Mouse (Mus musculus): Measurements from ENCODE around the gene Hectd3. TPM values are rescaled to one million over a fixed set of nuclear protein-coding genes. Genes with fewer than 3 reads are reported as not detected.
A peak's percentile ranks its signal among the peaks of the same experiment; 100 is the strongest.

Gene Hectd3
- total RNA-seq, 2 experiments from 2014 or later, result 16.8 to 19.8 TPM

- no peak for DNase-seq
Measured at GRCm38 (mm10) chr4:117014901-117015415, 19.8 kb downstream of the Hectd3 start.

GRCm38 (mm10) chr4:117017738-117018137 lies 22.6 kb downstream of the Hectd3 start:
- no peak for DNase-seq

GRCm38 (mm10) chr4:117018327-117018726 lies 23.2 kb downstream of the Hectd3 start:
- no peak for DNase-seq

GRCm38 (mm10) chr4:117019206-117020134 lies 24.4 kb downstream of the Hectd3 start, which contains the start of gene Eif2b3:
Gene Eif2b3, plus strand, starts transcription at chr4:117019402.
- peak; percentile 92 to 94 for DNase-seq

- DNase-seq, result no peak
Measured at GRCm38 (mm10) chr4:117023469-117023868, 28.4 kb downstream of the Hectd3 start.

- DNase-seq, result no peak
Measured at GRCm38 (mm10) chr4:117031105-117031504, 36.0 kb downstream of the Hectd3 start.

GRCm38 (mm10) chr4:117039925-117040687 lies 45.0 kb downstream of the Hectd3 start:
- DNase-seq, result peak; percentile 67 to 75

- DNase-seq, result no peak
Measured at GRCm38 (mm10) chr4:117040791-117041190, 45.7 kb downstream of the Hectd3 start.

GRCm38 (mm10) chr4:117041283-117041721 lies 46.2 kb downstream of the Hectd3 start:
- peak; percentile 85 to 90 for DNase-seq

GRCm38 (mm10) chr4:117048836-117049235 lies 53.7 kb downstream of the Hectd3 start:
- peak; percentile 72 to 76 for DNase-seq

GRCm38 (mm10) chr4:117049485-117049884 lies 54.4 kb downstream of the Hectd3 start:
- DNase-seq, result no peak

- DNase-seq, result peak; percentile 53 to 74
Measured at GRCm38 (mm10) chr4:117052626-117053025, 57.5 kb downstream of the Hectd3 start.

GRCm38 (mm10) chr4:117053956-117054355 lies 58.8 kb downstream of the Hectd3 start:
- DNase-seq, result no peak

Other genes starting within 250 kb of the Hectd3 start
- 1 to 10 TPM; 5.5 to 7.3 TPM for gene Toe1, start 187.7 kb upstream of the Hectd3 start, total RNA-seq (2021)
- gene Mutyh, start 187.6 kb upstream of the Hectd3 start, total RNA-seq (2021), result 1 to 10 TPM; 1.3 TPM
- gene Hpdl, start 173.6 kb upstream of the Hectd3 start, total RNA-seq (2021), result 1 to 10 TPM; 3.5 to 3.7 TPM
- 1 to 10 TPM in 1 of 2 experiments, under 1 TPM in 1; 0.98 to 1.0 TPM for gene Zswim5, start 117.9 kb upstream of the Hectd3 start, total RNA-seq (2021)
- 10 to 100 TPM; 82.6 to 93.6 TPM for gene Urod, start 904 bp upstream of the Hectd3 start, total RNA-seq (2021)
- gene Eif2b3, start 24.1 kb downstream of the Hectd3 start, total RNA-seq (2021), result 10 to 100 TPM; 16.5 to 16.8 TPM
- under 1 TPM; 0.39 to 0.40 TPM for gene Ptch2, start 100.8 kb downstream of the Hectd3 start, total RNA-seq (2021)
- 1 to 10 TPM; 3.4 to 3.5 TPM for gene Btbd19, start 130.4 kb downstream of the Hectd3 start, total RNA-seq (2021)
- gene Tctex1d4, start 131.5 kb downstream of the Hectd3 start, total RNA-seq (2021), result under 1 TPM in 1 of 2 experiments, not detected in 1; 0.64 TPM
- 1 to 10 TPM; 1.4 TPM for gene Plk3, start 138.6 kb downstream of the Hectd3 start, total RNA-seq (2021)
- gene Rps8, start 160.9 kb downstream of the Hectd3 start, total RNA-seq (2021), result 100 to 1,000 TPM; 587 to 633 TPM
- gene Kif2c, start 187.3 kb downstream of the Hectd3 start, total RNA-seq (2021), result under 1 TPM; 0.30 to 0.36 TPM